Mouse (Mus musculus): ENCODE results near the gene Zfp300. TPM values are rescaled to one million over a fixed set of nuclear protein-coding genes. Genes with fewer than 3 reads are reported as not detected.

The Zfp300 gene
- polyA plus RNA-seq (2015; fragmentation: Nextera tagmentation; extraction: Ambion mirVana) = 1.3 and 1.4 TPM in 2 replicates

- Histone ChIP-seq H3K27me3 (no peaks in the 10 kb centered on the region), H3K36me3 (no peaks in the 10 kb centered on the region), H3K4me2 (peak within 1 kb of the TSS; percentile 53), H3K27ac (peak within 1 kb of the TSS; percentile 57; the same call in 1 of the 2 replicates), H3K4me3 (peak within 1 kb of the TSS; percentile 46), H3K9me3 (no peaks in the 10 kb centered on the region), H3K4me1 (no peaks in the 10 kb centered on the region), H3K9ac (peak within 1 kb of the TSS; percentile 19; the same call in 1 of the 2 replicates)
- WGBS = 16% methylated on average over 27 of the region's 27 CpGs
- peak; percentile 80; the same call in 1 of the 2 replicates for ATAC-seq (ENCODE audit: borderline replicate concordance, extremely low read depth, low FRiP score, low TSS enrichment)
Observed at GRCm38 (mm10) chrX:21088983-21089866, at the start of gene Zfp300. Gene Zfp300, minus strand, starts transcription at chrX:21089527.

DNA sequence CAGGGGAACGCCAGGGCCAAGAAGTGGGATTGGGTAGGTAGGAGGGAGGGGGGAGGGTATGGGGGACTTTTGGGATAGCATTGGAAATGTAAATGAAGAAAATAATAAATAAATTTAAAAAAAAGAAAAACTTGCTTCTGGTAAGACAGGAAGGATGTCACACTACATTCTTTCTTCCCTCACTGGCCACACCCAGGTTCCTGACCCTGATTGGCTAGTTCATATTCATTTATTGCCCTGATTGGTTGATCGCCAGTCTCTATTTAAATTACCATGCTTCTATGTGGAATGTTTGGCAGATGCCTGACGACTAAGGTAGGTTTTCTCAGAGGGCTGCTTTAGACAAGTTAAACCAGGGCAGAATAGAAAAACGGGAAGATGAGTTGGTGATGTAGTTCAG, 26.2 kb upstream of the Zfp300 start, which contains the start of gene Ssxa1:
Gene Ssxa1, plus strand, starts transcription at position 301 of the 400 bp plus-strand sequence.
- H3K4me2 ChIP-seq = no peak within 1 kb of the TSS
- 76% methylated on average over 4 of the region's 4 CpGs for WGBS

DNA sequence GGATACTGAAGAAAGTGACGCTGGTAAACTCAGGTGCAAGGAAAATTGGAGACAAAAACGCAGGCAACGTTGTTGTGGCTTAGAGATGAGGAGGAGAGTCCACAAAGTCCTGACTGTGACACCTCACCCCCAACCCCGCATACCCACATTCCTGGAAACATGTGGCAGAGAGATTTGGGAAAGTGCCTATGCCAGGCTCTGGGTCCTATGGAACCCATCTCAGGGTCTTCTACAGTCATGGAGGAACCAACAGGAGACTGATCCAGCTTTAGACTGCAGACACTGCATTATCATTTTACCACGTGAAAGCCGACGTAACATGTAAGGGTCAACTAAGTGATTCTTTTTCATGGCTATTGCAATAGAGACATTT, 526 bp upstream of the Zfp300 start:
- Histone ChIP-seq H3K4me2 (peak overlapping the region; percentile 53), H3K27me3 (no peaks in the 10 kb centered on the region), H3K4me3 (peak overlapping the region; percentile 46; the same call in 1 of the 2 replicates), H3K27ac (no peak overlapping the region), H3K9me3 (no peaks in the 10 kb centered on the region), H3K4me1 (no peaks in the 10 kb centered on the region), H3K9ac (no peak overlapping the region), H3K36me3 (no peaks in the 10 kb centered on the region)
- no peak for ATAC-seq (ENCODE audit: borderline replicate concordance, extremely low read depth, low FRiP score, low TSS enrichment)
- WGBS = 50% methylated on average over 7 of the region's 7 CpGs

More for the DNA sequence above, 26.2 kb upstream of the Zfp300 start, which contains the start of gene Ssxa1:
- Histone ChIP-seq H3K9me3 (no peaks in the 10 kb centered on the region), H3K9ac (no peak within 1 kb of the TSS), H3K27me3 (no peaks in the 10 kb centered on the region), H3K36me3 (no peaks in the 10 kb centered on the region), H3K4me1 (no peaks in the 10 kb centered on the region), H3K4me3 (no peak within 1 kb of the TSS), H3K27ac (no peak within 1 kb of the TSS)
- no peak for ATAC-seq (ENCODE audit: borderline replicate concordance, extremely low read depth, low FRiP score, low TSS enrichment)

DNA sequence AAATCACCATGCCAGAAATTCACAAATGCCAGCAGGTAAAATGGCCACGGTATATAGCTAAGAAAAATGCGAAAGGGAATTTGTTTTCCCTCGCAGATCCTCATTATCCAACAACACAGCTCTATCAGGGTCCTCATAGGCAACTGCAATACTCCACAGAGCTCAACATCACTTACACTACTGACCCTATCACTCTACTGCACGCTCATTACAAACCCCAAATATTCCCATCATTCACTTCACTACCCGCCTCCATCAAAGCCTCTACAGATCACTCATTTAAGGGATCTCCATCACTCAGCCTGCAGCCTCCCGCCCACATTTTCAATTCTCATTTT, 713 bp downstream of the Zfp300 start:
- H3K9me3 ChIP-seq = no peaks in the 10 kb centered on the region
- WGBS = 30% methylated on average over 6 of the region's 6 CpGs
- no peaks in the 10 kb centered on the region for H3K4me1 ChIP-seq
- H3K4me3 ChIP-seq = peak overlapping the region; percentile 46
- no peak overlapping the region for H3K9ac ChIP-seq
- no peak overlapping the region for H3K27ac ChIP-seq
- H3K27me3 ChIP-seq = no peaks in the 10 kb centered on the region
- peak overlapping the region; percentile 53 for H3K4me2 ChIP-seq
- ATAC-seq (ENCODE audit: borderline replicate concordance, extremely low read depth, low FRiP score, low TSS enrichment) = no peak
- H3K36me3 ChIP-seq = no peaks in the 10 kb centered on the region

DNA sequence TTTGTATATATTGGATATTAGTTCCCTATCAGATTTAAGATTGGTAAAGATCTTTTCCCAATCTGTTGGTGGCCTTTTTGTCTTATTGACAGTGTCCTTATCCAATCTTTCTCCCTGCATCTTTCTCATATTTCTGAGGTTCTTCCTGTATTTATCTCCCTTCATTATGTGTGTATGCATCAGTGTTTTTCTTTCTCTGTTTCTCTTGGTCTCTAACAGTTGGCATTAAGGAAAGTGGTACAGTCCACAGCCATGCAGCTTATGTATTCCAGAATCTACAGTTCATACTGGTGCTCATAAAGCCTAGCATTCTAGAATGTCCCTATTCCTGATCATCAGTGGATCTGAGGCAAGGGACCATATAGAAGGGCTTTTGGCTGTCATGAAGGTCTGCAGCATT, 21.2 kb downstream of the Zfp300 start, which contains the start of gene Spaca5:
Gene Spaca5, plus strand, starts transcription at position 301 of the 400 bp plus-strand sequence.
- Histone ChIP-seq H3K4me1 (no peaks in the 10 kb centered on the region), H3K9ac (no peak within 1 kb of the TSS), H3K27me3 (no peaks in the 10 kb centered on the region), H3K4me3 (no peak within 1 kb of the TSS), H3K36me3 (no peaks in the 10 kb centered on the region), H3K4me2 (no peak within 1 kb of the TSS), H3K9me3 (no peaks in the 10 kb centered on the region), H3K27ac (no peak within 1 kb of the TSS)
- ATAC-seq (ENCODE audit: borderline replicate concordance, extremely low read depth, low FRiP score, low TSS enrichment) = no peak

DNA sequence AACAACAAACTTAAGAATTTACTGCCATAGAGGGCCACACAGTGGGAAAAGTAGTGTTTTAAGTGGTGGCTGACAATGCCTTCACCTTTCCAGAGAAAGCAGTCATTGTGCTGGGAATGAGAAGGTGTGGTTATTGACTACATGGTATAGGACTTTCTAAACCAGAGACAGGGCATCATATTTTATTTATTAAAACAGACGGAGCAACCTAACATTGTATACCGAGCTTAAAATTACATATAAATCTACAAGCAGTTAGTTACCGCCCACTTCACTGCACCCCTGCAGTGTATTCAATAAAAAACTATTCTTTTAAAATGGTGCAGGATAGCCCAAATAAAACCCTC, 26.8 kb downstream of the Zfp300 start:
- H3K36me3 ChIP-seq = no peaks in the 10 kb centered on the region
- H3K27me3 ChIP-seq = no peaks in the 10 kb centered on the region
- H3K4me3 ChIP-seq = no peak overlapping the region
- no peak overlapping the region for H3K27ac ChIP-seq
- H3K9ac ChIP-seq = no peak overlapping the region
- WGBS = 71% methylated on average over 3 of the region's 3 CpGs
- no peaks in the 10 kb centered on the region for H3K4me1 ChIP-seq
- ATAC-seq (ENCODE audit: borderline replicate concordance, extremely low read depth, low FRiP score, low TSS enrichment) = 0 out of 2 replicates have a peak, but pooled peaks have one; percentile 46
- H3K9me3 ChIP-seq = no peaks in the 10 kb centered on the region
- H3K4me2 ChIP-seq = peak overlapping the region; percentile 45

DNA sequence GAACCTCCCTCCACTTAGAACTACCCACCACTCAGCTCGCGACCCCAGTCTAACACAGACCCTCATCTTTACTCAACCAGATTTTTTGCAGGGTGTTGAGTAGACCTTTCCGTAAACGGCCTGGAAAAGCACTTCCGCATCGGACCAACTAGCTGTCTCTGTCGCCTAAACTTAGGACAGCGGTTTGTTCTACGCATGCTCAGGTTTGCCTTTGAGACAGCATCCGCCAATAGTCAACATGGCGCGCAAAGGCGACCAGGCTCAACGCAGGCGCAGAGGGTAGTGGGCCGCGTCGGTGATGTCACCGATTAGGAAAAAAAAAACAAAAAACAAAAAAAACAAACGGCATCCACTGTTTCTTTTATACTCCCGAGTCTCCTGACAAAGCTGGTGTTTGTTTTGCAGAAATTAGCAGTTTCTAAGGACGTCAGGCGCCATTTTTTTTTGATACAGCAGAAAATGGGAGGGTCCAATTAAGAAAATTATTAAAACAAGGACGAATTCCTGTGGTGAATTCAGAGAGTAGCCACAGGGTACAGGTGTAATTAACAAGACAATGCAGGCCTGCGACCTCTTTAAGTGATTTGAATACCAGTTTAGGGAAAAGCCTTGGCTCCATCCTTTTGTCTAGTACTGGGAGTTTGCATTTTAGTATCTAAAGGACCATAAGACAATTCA, 27.3 kb downstream of the Zfp300 start, which contains the start of gene Zfp182:
Gene Zfp182, minus strand, starts transcription at position 451 of the 678 bp plus-strand sequence.
- Histone ChIP-seq H3K9me3 (no peaks in the 10 kb centered on the region), H3K36me3 (no peaks in the 10 kb centered on the region), H3K27ac (no peak within 1 kb of the TSS), H3K27me3 (no peaks in the 10 kb centered on the region), H3K4me2 (peak within 1 kb of the TSS; percentile 52), H3K4me1 (no peaks in the 10 kb centered on the region), H3K4me3 (peak within 1 kb of the TSS; percentile 52), H3K9ac (peak within 1 kb of the TSS; percentile 42)
- WGBS = 14% methylated on average over 25 of the region's 25 CpGs
- peak; percentile 94; the same call in 1 of the 2 replicates for ATAC-seq (ENCODE audit: borderline replicate concordance, extremely low read depth, low FRiP score, low TSS enrichment)

- ATAC-seq (ENCODE audit: borderline replicate concordance, extremely low read depth, low FRiP score, low TSS enrichment) = peak; percentile 14; the same call in 1 of the 2 replicates
Observed at GRCm38 (mm10) chrX:21061460-21061859, 27.9 kb downstream of the Zfp300 start.

More at GRCm38 (mm10) chrX:21061460-21061859, 27.9 kb downstream of the Zfp300 start:
- H3K27me3 ChIP-seq = no peaks in the 10 kb centered on the region
- H3K9me3 ChIP-seq = no peaks in the 10 kb centered on the region
- H3K27ac ChIP-seq = no peak overlapping the region
- H3K4me3 ChIP-seq = peak overlapping the region; percentile 52
- H3K4me2 ChIP-seq = peak overlapping the region; percentile 52
- no peaks in the 10 kb centered on the region for H3K36me3 ChIP-seq
- H3K9ac ChIP-seq = peak overlapping the region; percentile 42
- 26% methylated on average over 9 of the region's 9 CpGs for whole genome bisulfite sequencing
- H3K4me1 ChIP-seq = no peaks in the 10 kb centered on the region

Other genes with a start within 250 kb of the Zfp300 start
- gene Timp1, start 219.4 kb downstream of the Zfp300 start, polyA plus RNA-seq (2015; fragmentation: Nextera tagmentation; extraction: Ambion mirVana) = 26.4 and 27.0 TPM in 2 replicates
- 0.21 and 0.39 TPM in 2 replicates for gene Syn1, start 168.5 kb downstream of the Zfp300 start, polyA plus RNA-seq (2015; fragmentation: Nextera tagmentation; extraction: Ambion mirVana)
- gene Cfp, start 158.0 kb downstream of the Zfp300 start, polyA plus RNA-seq (2015; fragmentation: Nextera tagmentation; extraction: Ambion mirVana) = 7.0 and 7.4 TPM in 2 replicates
- gene Elk1, start 138.9 kb downstream of the Zfp300 start, polyA plus RNA-seq (2015; fragmentation: Nextera tagmentation; extraction: Ambion mirVana) = 10.9 and 12.5 TPM in 2 replicates
- 49.7 and 49.9 TPM in 2 replicates for gene Uxt, start 127.5 kb downstream of the Zfp300 start, polyA plus RNA-seq (2015; fragmentation: Nextera tagmentation; extraction: Ambion mirVana)
- 5.4 and 5.6 TPM in 2 replicates for gene Zfp182, start 27.2 kb downstream of the Zfp300 start, polyA plus RNA-seq (2015; fragmentation: Nextera tagmentation; extraction: Ambion mirVana)
- gene Spaca5, start 21.1 kb downstream of the Zfp300 start, polyA plus RNA-seq (2015; fragmentation: Nextera tagmentation; extraction: Ambion mirVana) = not detected in 2 replicates
- not detected in 2 replicates for gene Ssxa1, start 26.3 kb upstream of the Zfp300 start, polyA plus RNA-seq (2015; fragmentation: Nextera tagmentation; extraction: Ambion mirVana)
- gene Gm21876, start 86.1 kb upstream of the Zfp300 start, polyA plus RNA-seq (2015; fragmentation: Nextera tagmentation; extraction: Ambion mirVana) = not detected in 2 replicates

All from lung, embryonic 15.5 days (tissue).